Mouse (Mus musculus) thymus, adult 2 months (tissue): ENCODE data around the gene Ccdc159. TPM values are rescaled to one million over a fixed set of nuclear protein-coding genes. Genes with fewer than 3 reads are reported as not detected.

Experiments used
- DNase-seq: peaks from one replicate; pipeline ENCODE4 v3.0.0; 2021
- H3K27ac ChIP-seq: fragments of 200-500 bp; 2 replicates; pipeline ENCODE4 v1.5.1; 2012; ENCODE audit warnings: low read length, control low read depth; ENCODE audit not compliant: control insufficient read depth, insufficient read depth
- H3K27me3 ChIP-seq: fragments of 200-500 bp; 2 replicates; pipeline ENCODE4 v1.6.1; 2012; ENCODE audit warnings: mild to moderate bottlenecking, low read length, moderate library complexity, mixed read lengths; ENCODE audit not compliant: control insufficient read depth, insufficient read depth
- H3K36me3 ChIP-seq: fragments of 200-500 bp; 2 replicates; pipeline ENCODE4 v1.6.1; 2012; ENCODE audit warnings: mild to moderate bottlenecking, low read length, moderate library complexity; ENCODE audit not compliant: control insufficient read depth, insufficient read depth
- H3K4me1 ChIP-seq: fragments of 200-500 bp; replicated peaks from 2 replicates; pipeline ENCODE4 v1.6.1; 2012; ENCODE audit warnings: low read length; ENCODE audit not compliant: control insufficient read depth, insufficient read depth
- H3K4me3 ChIP-seq: fragments of 200-500 bp; 2 replicates; pipeline ENCODE4 v1.5.1; 2012; ENCODE audit warnings: mild to moderate bottlenecking, low read length, control low read depth, moderate library complexity; ENCODE audit not compliant: control insufficient read depth, insufficient read depth
- CTCF ChIP-seq: fragments of 200-500 bp; IDR thresholded peaks from 2 replicates; pipeline ENCODE4 v1.5.1; 2012; ENCODE audit warnings: mild to moderate bottlenecking, control low read depth, low read length, moderate library complexity, borderline replicate concordance; ENCODE audit not compliant: control insufficient read depth, poor library complexity, insufficient read depth; ENCODE audit errors: extremely low read depth
- POLR2A ChIP-seq: fragments of 200-500 bp; IDR thresholded peaks from 2 replicates; pipeline ENCODE4 v1.6.1; 2012; ENCODE audit warnings: mild to moderate bottlenecking, low read length, control low read depth, moderate library complexity; ENCODE audit not compliant: control insufficient read depth, poor library complexity, insufficient read depth; ENCODE audit errors: extremely low read depth
- WGBS: fragments of 180-500 bp; shearing (Covaris S2); methylation state at CpG from one replicate; pipeline ENCODE4 v1.1.7; 2018; 5-methylcytosine and 5-hydroxymethylcytosine counted together
- polyA plus RNA-seq: library from polyadenylated mRNA; depleted of rRNA; stranded (reverse); fragments of >200 nt; gene quantifications from 2 replicates; pipeline ENCODE4 v1.2.3, GENCODE M21; 2012

The Ccdc159 gene
- polyA plus RNA-seq, 1 experiment = 1.9 TPM

- no peak for DNase-seq
- no peaks in the 10 kb centered on the region for H3K36me3 ChIP-seq
- no peak overlapping the region for H3K4me3 ChIP-seq
- WGBS = 74% methylated on average over 12 of the region's 12 CpGs
- peaks cover 10% of the 10 kb centered on the region for H3K4me1 ChIP-seq
- H3K27ac ChIP-seq = no peak overlapping the region
- TF ChIP-seq POLR2A (no peak), CTCF (no peak)
- no peaks in the 10 kb centered on the region for H3K27me3 ChIP-seq
These were observed 5.3 kb downstream of the Ccdc159 start for GRCm38 (mm10) chr9:21932445-21933137.

- DNase-seq = no peak
- WGBS = 95% methylated on average over 12 of the region's 12 CpGs
- no peak overlapping the region for H3K4me3 ChIP-seq
- TF ChIP-seq CTCF = no peak
- TF ChIP-seq POLR2A = no peak
- no peaks in the 10 kb centered on the region for H3K36me3 ChIP-seq
- H3K27me3 ChIP-seq = no peaks in the 10 kb centered on the region
- peaks cover 10% of the 10 kb centered on the region for H3K4me1 ChIP-seq
- H3K27ac ChIP-seq = no peak overlapping the region
These were observed 6.8 kb downstream of the Ccdc159 start for GRCm38 (mm10) chr9:21934021-21934420.

- TF ChIP-seq POLR2A = no peak
- TF ChIP-seq CTCF = no peak
- H3K4me3 ChIP-seq = no peak overlapping the region
- DNase-seq = no peak
- H3K27me3 ChIP-seq = no peaks in the 10 kb centered on the region
- 89% methylated on average over 7 of the region's 7 CpGs for WGBS
- peaks cover 10% of the 10 kb centered on the region for H3K4me1 ChIP-seq
- H3K27ac ChIP-seq = no peak overlapping the region
- H3K36me3 ChIP-seq = no peaks in the 10 kb centered on the region
These were observed 8.3 kb downstream of the Ccdc159 start for GRCm38 (mm10) chr9:21935466-21936131.

GRCm38 (mm10) chr9:21936692-21937570 is 9.7 kb downstream of the Ccdc159 start, which contains the start of gene Plppr2:
Gene Plppr2 (plus strand): TSS chr9:21937033.
- Histone ChIP-seq H3K27ac (no peak within 1 kb of the TSS), H3K4me1 (peaks cover 10% of the 10 kb centered on the region), H3K36me3 (no peaks in the 10 kb centered on the region), H3K4me3 (peak within 1 kb of the TSS; percentile 35), H3K27me3 (no peaks in the 10 kb centered on the region)
- peak; percentile 74 for DNase-seq
- no peak for TF ChIP-seq POLR2A
- TF ChIP-seq CTCF = no peak
- WGBS = 5% methylated on average over 42 of the region's 43 CpGs

GRCm38 (mm10) chr9:21937711-21938175 is 10.5 kb downstream of the Ccdc159 start:
- TF ChIP-seq POLR2A (no peak), CTCF (no peak)
- no peak overlapping the region for H3K27ac ChIP-seq
- H3K4me3 ChIP-seq = no peak overlapping the region
- WGBS = 87% methylated on average over 4 of the region's 4 CpGs
- no peaks in the 10 kb centered on the region for H3K27me3 ChIP-seq
- DNase-seq = no peak
- H3K36me3 ChIP-seq = no peaks in the 10 kb centered on the region
- H3K4me1 ChIP-seq = peaks cover 10% of the 10 kb centered on the region

- Histone ChIP-seq H3K27me3 (no peaks in the 10 kb centered on the region), H3K36me3 (no peaks in the 10 kb centered on the region), H3K27ac (no peak overlapping the region), H3K4me3 (no peak overlapping the region), H3K4me1 (peaks cover 10% of the 10 kb centered on the region)
- TF ChIP-seq POLR2A = no peak
- TF ChIP-seq CTCF = no peak
- WGBS = 98% methylated on average over 4 of the region's 4 CpGs
- no peak for DNase-seq
These were observed 11.1 kb downstream of the Ccdc159 start for GRCm38 (mm10) chr9:21938234-21938855.

GRCm38 (mm10) chr9:21943046-21943445 is 15.8 kb downstream of the Ccdc159 start:
- no peak for TF ChIP-seq POLR2A
- TF ChIP-seq CTCF = no peak
- Histone ChIP-seq H3K4me1 (peaks cover 6% of the 10 kb centered on the region; the same call in 1 of the 2 replicates), H3K36me3 (no peaks in the 10 kb centered on the region), H3K4me3 (no peak overlapping the region), H3K27me3 (peaks cover 2% of the 10 kb centered on the region; the same call in 1 of the 2 replicates), H3K27ac (no peak overlapping the region)
- WGBS = 87% methylated on average over 12 of the region's 12 CpGs
- DNase-seq = no peak
